7 mouse cellular contexts compared by ENCODE assay signal in genomic region chr5:123076419-123077281, GRCm38 (mm10). TPM values are rescaled to one million over a fixed set of nuclear protein-coding genes. Genes with fewer than 3 reads are reported as not detected.
DNase-seq lines count a peak whose midpoint lies in the region; ATAC-seq and TF ChIP-seq lines count a peak whose summit lies in the region.

No protein-coding gene starts in this region.

- peak; percentile 86 for ATAC-seq in forebrain, embryonic 14.5 days

- H3K4me2 ChIP-seq in forebrain, embryonic 14.5 days (ENCODE audit: low read length) = peak overlapping the region; percentile 99

- H3K4me1 ChIP-seq in forebrain, embryonic 14.5 days (ENCODE audit: control insufficient read depth, insufficient read depth, low read length) = peaks cover 16% of the 10 kb centered on the region
- H3K4me1 ChIP-seq in spleen, adult 2 months (ENCODE audit: control insufficient read depth, insufficient read depth, insufficient read length) = peaks cover 10% of the 10 kb centered on the region; the same call in 1 of the 2 replicates

- no peaks in the 10 kb centered on the region for H3K27me3 ChIP-seq in forebrain, embryonic 14.5 days (replicated peaks; ENCODE audit: control insufficient read depth, insufficient read depth, low read length)
- H3K27me3 ChIP-seq in spleen, adult 2 months (ENCODE audit: control insufficient read depth, insufficient read depth, low read length) = no peaks in the 10 kb centered on the region

- H3K4me3 ChIP-seq in forebrain, embryonic 14.5 days (ENCODE audit: low read depth, low read length) = peak overlapping the region; percentile 74
- H3K4me3 ChIP-seq in spleen, adult 2 months (ENCODE audit: extremely low read depth, insufficient read depth, insufficient read length) = peak overlapping the region; percentile 75

- no peak for TF ChIP-seq CTCF in spleen, adult 2 months (IDR thresholded peaks at IDR 0.05; ENCODE audit: extremely low read depth, insufficient read depth, insufficient read length, insufficient replicate concordance)

- WGBS in forebrain, embryonic 14.5 days = 4% methylated on average over 35 of the region's 35 CpGs
- 2% methylated on average over 35 of the region's 35 CpGs for WGBS in spleen, adult 2 months

- intact Hi-C loops in left cerebral cortex, postnatal 4 days (cut with DNase I) = loop anchor here (5.0 kb wide), 1 partner anchor 36 kb away; no protein-coding TSS in a partner anchor

- H3K36me3 ChIP-seq in forebrain, embryonic 14.5 days (ENCODE audit: control insufficient read depth, insufficient read depth, low read length) = no peaks in the 10 kb centered on the region
- H3K36me3 ChIP-seq in spleen, adult 2 months (ENCODE audit: control insufficient read depth, insufficient read depth, low read length) = no peaks in the 10 kb centered on the region

- no peaks in the 10 kb centered on the region for H3K9me3 ChIP-seq in forebrain, embryonic 14.5 days (replicated peaks; ENCODE audit: control insufficient read depth, low read length)

- peak overlapping the region; percentile 77 for H3K9ac ChIP-seq in forebrain, embryonic 14.5 days (ENCODE audit: low read length)

- peak overlapping the region; percentile 33; the same call in 1 of the 2 replicates for H3K27ac ChIP-seq in forebrain, embryonic 14.5 days (ENCODE audit: low read depth, low read length)
- peak overlapping the region; percentile 1; the same call in 1 of the 2 replicates for H3K27ac ChIP-seq in spleen, adult 2 months (ENCODE audit: insufficient read depth, low read length)

- DNase-seq in left cerebral cortex, postnatal 4 days = peak; percentile 69
- DNase-seq in left cerebral cortex, adult 18-20 months (ENCODE audit: low spot score in 2 of 2) = no peak
- DNase-seq in brain, adult 2 months (ENCODE audit: low read depth, low spot score) = peak; percentile 18
- DNase-seq in forebrain, embryonic 14.5 days (ENCODE audit: low spot score) = peak; percentile 50
- DNase-seq in liver = peak; percentile 81
- DNase-seq in spleen, adult 2 months (ENCODE audit: low read depth in 1 of 2, low spot score in 2 of 2) = no peak
- DNase-seq in Muller cell, postnatal 12 days (ENCODE audit: inconsistent ontology term) = no peak

- TF ChIP-seq POLR2A in spleen, adult 2 months (IDR thresholded peaks at IDR 0.05; ENCODE audit: low read depth, low read length) = no peak

RNA-seq across cellular contexts. Expression of gene Tmem120b, which starts 8.4 kb away (rescaled TPM):
- 10 to 100 TPM; 25.0 to 28.6 TPM for total RNA-seq in left cerebral cortex, postnatal 4 days (2021)
- total RNA-seq in left cerebral cortex, adult 18-20 months (2021) = 10 to 100 TPM; 13.2 to 13.8 TPM
- 8.1 and 10.6 TPM in 2 replicates for polyA plus RNA-seq in forebrain, embryonic 14.5 days (2014; fragmentation: Nextera tagmentation; extraction: Ambion mirVana)
- polyA plus RNA-seq in spleen, adult 2 months (2012; rRNA removed) = 5.8 and 7.6 TPM in 2 replicates

RNA-seq across cellular contexts. Expression of gene Morn3, which starts 29.8 kb away (rescaled TPM):
- not detected for total RNA-seq in left cerebral cortex, postnatal 4 days (2021)
- total RNA-seq in left cerebral cortex, adult 18-20 months (2021) = under 1 TPM in 1 of 2 experiments, not detected in 1; 0.40 TPM
- polyA plus RNA-seq in forebrain, embryonic 14.5 days (2014; fragmentation: Nextera tagmentation; extraction: Ambion mirVana) = 0.63 and 0.83 TPM in 2 replicates
- polyA plus RNA-seq in spleen, adult 2 months (2012; rRNA removed) = not detected in 2 replicates

RNA-seq across cellular contexts. Expression of gene Rhof, which starts 55.8 kb away (rescaled TPM):
- 10 to 100 TPM; 44.0 to 48.8 TPM for total RNA-seq in left cerebral cortex, postnatal 4 days (2021)
- total RNA-seq in left cerebral cortex, adult 18-20 months (2021) = 10 to 100 TPM; 50.5 to 51.0 TPM
- 6.8 and 10.5 TPM in 2 replicates for polyA plus RNA-seq in forebrain, embryonic 14.5 days (2014; fragmentation: Nextera tagmentation; extraction: Ambion mirVana)
- polyA plus RNA-seq in spleen, adult 2 months (2012; rRNA removed) = 70.7 and 72.5 TPM in 2 replicates

Comparison
In these comparisons a context has a peak if more than half of its experiments do, and no peak if none do; other contexts are left out.
1. DNase-seq: peak in left cerebral cortex, postnatal 4 days (single experiment), brain, adult 2 months (single experiment), forebrain, embryonic 14.5 days (single experiment) and liver (single experiment); none in left cerebral cortex, adult 18-20 months (0 of 2), spleen, adult 2 months (0 of 2) and Muller cell, postnatal 12 days (single experiment).